Mouse (Mus musculus): Measurements from ENCODE around the gene Deaf1. TPM values are rescaled to one million over a fixed set of nuclear protein-coding genes. Genes with fewer than 3 reads are reported as not detected.

The Deaf1 gene
- polyA plus RNA-seq, 1 experiment from 2014 or later: 42.5 TPM

DNA sequence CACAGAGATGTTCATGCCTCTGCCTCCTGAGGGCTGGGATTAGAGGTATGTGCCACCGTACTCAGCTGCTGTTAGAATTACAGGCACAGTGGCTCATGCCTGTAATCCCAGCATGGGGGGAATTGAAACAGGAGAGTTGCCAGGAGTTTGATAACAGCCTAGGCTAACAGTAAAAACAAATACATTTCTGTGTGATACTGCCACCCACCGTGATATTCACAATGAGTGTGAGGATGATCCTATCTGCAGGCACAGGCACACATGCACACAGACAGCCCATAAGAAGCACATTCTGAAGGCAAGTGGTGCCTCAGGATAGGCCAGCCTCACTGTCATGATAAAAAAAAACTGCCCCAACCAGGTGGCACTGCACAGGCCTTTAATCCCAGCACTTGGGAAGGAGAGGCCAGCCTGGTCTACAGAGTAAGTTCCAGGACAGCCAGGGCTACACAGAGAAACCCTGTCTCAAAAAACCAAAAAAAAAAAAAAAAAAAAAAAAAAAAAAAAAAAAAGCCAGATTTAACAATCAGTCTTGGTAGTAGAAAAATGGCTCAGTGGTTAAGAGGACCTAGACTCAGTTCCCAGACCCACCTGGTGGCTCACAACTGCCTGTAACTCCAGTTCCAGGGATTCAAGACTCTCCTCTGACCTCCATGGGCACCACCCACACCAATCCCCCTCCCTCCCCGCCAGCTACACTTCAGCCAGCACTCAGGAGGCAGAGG lies 29.4 kb downstream of the Deaf1 start:
- H3K4me1 ChIP-seq (ENCODE audit: control insufficient read depth, insufficient read depth, low read length): peaks cover 16% of the 10 kb centered on the region
- H3K9me3 ChIP-seq (replicated peaks; ENCODE audit: control insufficient read depth, low read length): no peaks in the 10 kb centered on the region
- peaks cover 16% of the 10 kb centered on the region; the same call in 1 of the 2 replicates for H3K36me3 ChIP-seq (ENCODE audit: control insufficient read depth, insufficient read depth, low read length)
- no peak overlapping the region for H3K27ac ChIP-seq (ENCODE audit: low read depth, low read length)
- ATAC-seq (replicated peaks; ENCODE audit: insufficient number of reproducible peaks, low FRiP score, low TSS enrichment): no peak
- H3K27me3 ChIP-seq (ENCODE audit: control insufficient read depth, insufficient read depth, low read length): peaks cover 29% of the 10 kb centered on the region
- 82% methylated on average over 3 of the region's 3 CpGs for WGBS (ENCODE audit: insufficient replicate concordance)
- no peak overlapping the region for H3K4me2 ChIP-seq
- H3K9ac ChIP-seq (ENCODE audit: low read depth, low read length): no peak overlapping the region
- H3K4me3 ChIP-seq (ENCODE audit: low read depth, low read length): no peak overlapping the region

DNA sequence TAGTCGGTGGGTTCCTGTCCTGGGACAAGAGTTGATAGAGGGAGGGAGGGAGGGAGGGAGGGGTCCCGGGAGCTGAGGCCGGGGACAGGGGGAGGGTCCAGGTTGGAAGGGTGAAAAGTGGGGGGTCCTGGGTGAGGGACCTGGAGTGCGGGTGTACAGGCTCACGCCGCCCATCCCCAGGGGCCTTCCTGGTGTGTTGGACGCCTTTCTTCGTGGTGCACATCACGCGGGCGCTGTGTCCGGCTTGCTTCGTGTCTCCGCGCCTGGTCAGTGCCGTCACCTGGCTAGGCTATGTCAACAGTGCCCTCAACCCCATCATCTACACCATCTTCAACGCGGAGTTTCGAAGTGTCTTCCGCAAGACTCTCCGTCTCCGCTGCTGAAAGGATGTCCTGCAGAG lies 33.0 kb downstream of the Deaf1 start:
- peaks cover 7% of the 10 kb centered on the region; the same call in 1 of the 2 replicates for H3K36me3 ChIP-seq (ENCODE audit: control insufficient read depth, insufficient read depth, low read length)
- H3K9ac ChIP-seq (ENCODE audit: low read depth, low read length): no peak overlapping the region
- H3K4me2 ChIP-seq: peak overlapping the region; percentile 73
- WGBS (ENCODE audit: insufficient replicate concordance): 8% methylated on average over 21 of the region's 22 CpGs
- no peaks in the 10 kb centered on the region for H3K9me3 ChIP-seq (replicated peaks; ENCODE audit: control insufficient read depth, low read length)
- peaks cover 58% of the 10 kb centered on the region for H3K27me3 ChIP-seq (ENCODE audit: control insufficient read depth, insufficient read depth, low read length)
- no peak overlapping the region for H3K27ac ChIP-seq (ENCODE audit: low read depth, low read length)
- ATAC-seq (replicated peaks; ENCODE audit: insufficient number of reproducible peaks, low FRiP score, low TSS enrichment): no peak
- peaks cover 22% of the 10 kb centered on the region for H3K4me1 ChIP-seq (ENCODE audit: control insufficient read depth, insufficient read depth, low read length)
- peak overlapping the region; percentile 32 for H3K4me3 ChIP-seq (ENCODE audit: low read depth, low read length)

DNA sequence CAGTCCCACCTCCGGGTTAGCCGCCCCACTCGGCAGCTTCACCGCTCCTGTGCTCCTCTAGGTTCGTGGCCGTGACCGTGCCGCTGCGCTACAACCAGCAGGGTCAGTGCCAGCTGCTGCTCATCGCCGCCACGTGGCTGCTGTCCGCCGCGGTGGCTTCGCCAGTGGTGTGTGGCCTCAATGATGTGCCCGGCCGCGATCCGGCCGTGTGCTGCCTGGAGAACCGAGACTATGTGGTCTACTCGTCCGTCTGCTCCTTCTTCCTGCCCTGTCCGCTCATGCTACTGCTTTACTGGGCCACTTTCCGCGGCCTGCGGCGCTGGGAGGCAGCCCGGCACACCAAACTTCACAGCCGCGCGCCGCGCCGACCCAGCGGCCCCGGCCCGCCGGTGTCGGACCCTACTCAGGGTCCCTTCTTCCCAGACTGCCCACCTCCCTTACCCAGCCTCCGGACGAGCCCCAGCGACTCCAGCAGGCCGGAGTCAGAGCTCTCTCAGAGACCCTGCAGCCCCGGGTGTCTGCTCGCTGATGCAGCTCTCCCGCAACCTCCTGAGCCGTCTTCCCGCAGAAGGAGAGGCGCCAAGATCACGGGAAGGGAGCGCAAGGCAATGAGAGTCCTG lies 33.5 kb downstream of the Deaf1 start:
- WGBS (ENCODE audit: insufficient replicate concordance): 1% methylated on average over 51 of the region's 53 CpGs
- peak overlapping the region; percentile 43; the same call in 1 of the 2 replicates for H3K9ac ChIP-seq (ENCODE audit: low read depth, low read length)

DNA sequence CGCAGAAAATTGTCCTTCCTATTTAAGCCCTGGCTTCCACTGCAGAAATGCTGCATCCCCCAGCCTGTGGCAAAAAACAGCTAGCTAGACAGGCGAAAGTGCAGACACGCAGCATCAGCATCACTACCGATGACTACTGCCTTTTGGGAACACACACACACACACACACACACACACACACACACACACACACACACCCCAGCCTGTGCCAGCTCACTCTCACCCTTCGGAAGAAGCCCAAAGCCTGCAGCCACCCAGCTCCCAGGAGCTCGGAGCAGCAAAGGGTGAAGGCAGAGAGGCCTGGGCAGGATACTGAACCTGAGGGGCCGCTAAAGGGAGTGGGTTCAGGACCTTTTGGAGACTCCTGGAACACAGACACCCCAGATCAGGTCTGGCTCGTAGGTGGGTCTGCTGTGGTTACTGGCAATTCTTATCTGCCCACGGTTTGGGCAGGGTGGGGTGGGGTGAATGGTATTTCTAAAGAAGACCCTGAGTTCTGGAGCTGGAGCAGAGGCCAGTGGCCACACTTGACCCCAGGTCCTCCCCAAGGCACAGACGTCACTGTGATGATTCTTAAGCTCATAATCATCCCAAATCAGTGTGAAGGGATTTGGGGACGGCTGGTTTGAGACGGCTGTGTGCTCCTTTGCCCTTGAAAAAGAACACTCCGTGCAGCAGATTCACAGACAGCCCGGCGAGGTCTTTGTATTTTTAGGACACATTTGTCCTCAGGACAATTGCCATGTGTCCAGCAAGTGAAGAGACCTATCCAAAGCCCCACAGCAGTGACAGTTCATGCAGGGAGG lies 34.7 kb downstream of the Deaf1 start:
- no peak for ATAC-seq (replicated peaks; ENCODE audit: insufficient number of reproducible peaks, low FRiP score, low TSS enrichment)
- peak overlapping the region; percentile 54; the same call in 1 of the 2 replicates for H3K9ac ChIP-seq (ENCODE audit: low read depth, low read length)
- peaks cover 4% of the 10 kb centered on the region; the same call in 1 of the 2 replicates for H3K36me3 ChIP-seq (ENCODE audit: control insufficient read depth, insufficient read depth, low read length)
- peaks cover 58% of the 10 kb centered on the region for H3K27me3 ChIP-seq (ENCODE audit: control insufficient read depth, insufficient read depth, low read length)
- no peak overlapping the region for H3K27ac ChIP-seq (ENCODE audit: low read depth, low read length)
- no peaks in the 10 kb centered on the region for H3K9me3 ChIP-seq (replicated peaks; ENCODE audit: control insufficient read depth, low read length)
- peak overlapping the region; percentile 92 for H3K4me2 ChIP-seq
- H3K4me1 ChIP-seq (ENCODE audit: control insufficient read depth, insufficient read depth, low read length): peaks cover 22% of the 10 kb centered on the region
- H3K4me3 ChIP-seq (ENCODE audit: low read depth, low read length): peak overlapping the region; percentile 50; the same call in 1 of the 2 replicates
- 35% methylated on average over 15 of the region's 15 CpGs for WGBS (ENCODE audit: insufficient replicate concordance)

More for the DNA sequence above, 33.5 kb downstream of the Deaf1 start:
- no peaks in the 10 kb centered on the region for H3K9me3 ChIP-seq (replicated peaks; ENCODE audit: control insufficient read depth, low read length)
- peaks cover 58% of the 10 kb centered on the region for H3K27me3 ChIP-seq (ENCODE audit: control insufficient read depth, insufficient read depth, low read length)
- no peak overlapping the region for H3K27ac ChIP-seq (ENCODE audit: low read depth, low read length)
- peak overlapping the region; percentile 73 for H3K4me2 ChIP-seq
- ATAC-seq (replicated peaks; ENCODE audit: insufficient number of reproducible peaks, low FRiP score, low TSS enrichment): no peak
- peaks cover 22% of the 10 kb centered on the region for H3K4me1 ChIP-seq (ENCODE audit: control insufficient read depth, insufficient read depth, low read length)
- H3K36me3 ChIP-seq (ENCODE audit: control insufficient read depth, insufficient read depth, low read length): peaks cover 4% of the 10 kb centered on the region; the same call in 1 of the 2 replicates
- peak overlapping the region; percentile 32 for H3K4me3 ChIP-seq (ENCODE audit: low read depth, low read length)

DNA sequence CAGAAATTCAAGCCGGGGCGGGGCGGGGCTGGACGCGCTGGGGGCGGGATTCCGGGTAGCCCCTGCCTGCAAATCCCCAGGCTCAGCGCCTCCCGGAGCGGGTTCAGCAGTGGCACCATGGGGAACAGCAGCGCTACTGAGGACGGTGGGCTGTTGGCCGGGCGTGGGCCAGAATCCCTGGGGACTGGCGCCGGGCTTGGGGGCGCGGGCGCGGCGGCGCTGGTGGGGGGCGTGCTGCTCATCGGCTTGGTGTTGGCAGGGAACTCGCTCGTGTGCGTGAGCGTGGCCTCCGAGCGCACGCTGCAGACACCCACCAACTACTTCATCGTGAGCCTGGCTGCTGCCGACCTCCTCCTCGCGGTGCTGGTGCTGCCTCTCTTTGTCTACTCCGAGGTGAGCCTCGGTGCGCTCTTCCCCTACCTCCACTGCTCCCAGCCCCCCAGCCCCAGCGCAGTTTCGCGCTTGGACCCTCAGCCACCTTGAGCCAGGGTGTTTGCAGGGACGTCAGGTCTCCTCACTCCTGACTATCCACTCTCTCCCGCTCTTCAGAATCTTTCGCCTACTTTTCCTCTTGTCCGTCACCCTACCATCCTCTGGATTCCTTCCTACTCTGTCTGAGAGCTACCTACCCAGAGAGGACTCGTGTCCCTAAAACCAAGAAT lies 35.4 kb downstream of the Deaf1 start, which contains the start of gene Drd4:
Gene Drd4, plus strand, starts transcription at position 86 of the 662 bp plus-strand sequence.
- Histone ChIP-seq H3K27ac (ENCODE audit: low read depth, low read length) (no peak within 1 kb of the TSS), H3K9ac (ENCODE audit: low read depth, low read length) (peak within 1 kb of the TSS; percentile 54), H3K27me3 (ENCODE audit: control insufficient read depth, insufficient read depth, low read length) (peaks cover 58% of the 10 kb centered on the region), H3K4me2 (peak within 1 kb of the TSS; percentile 92), H3K4me3 (ENCODE audit: low read depth, low read length) (peak within 1 kb of the TSS; percentile 50), H3K36me3 (ENCODE audit: control insufficient read depth, insufficient read depth, low read length) (peaks cover 1% of the 10 kb centered on the region; the same call in 1 of the 2 replicates), H3K9me3 (replicated peaks; ENCODE audit: control insufficient read depth, low read length) (no peaks in the 10 kb centered on the region), H3K4me1 (ENCODE audit: control insufficient read depth, insufficient read depth, low read length) (peaks cover 22% of the 10 kb centered on the region)
- ATAC-seq (replicated peaks; ENCODE audit: insufficient number of reproducible peaks, low FRiP score, low TSS enrichment): 0 out of 2 replicates have a peak, but pooled peaks have one; percentile 57
- WGBS (ENCODE audit: insufficient replicate concordance): 2% methylated on average over 32 of the region's 46 CpGs

DNA sequence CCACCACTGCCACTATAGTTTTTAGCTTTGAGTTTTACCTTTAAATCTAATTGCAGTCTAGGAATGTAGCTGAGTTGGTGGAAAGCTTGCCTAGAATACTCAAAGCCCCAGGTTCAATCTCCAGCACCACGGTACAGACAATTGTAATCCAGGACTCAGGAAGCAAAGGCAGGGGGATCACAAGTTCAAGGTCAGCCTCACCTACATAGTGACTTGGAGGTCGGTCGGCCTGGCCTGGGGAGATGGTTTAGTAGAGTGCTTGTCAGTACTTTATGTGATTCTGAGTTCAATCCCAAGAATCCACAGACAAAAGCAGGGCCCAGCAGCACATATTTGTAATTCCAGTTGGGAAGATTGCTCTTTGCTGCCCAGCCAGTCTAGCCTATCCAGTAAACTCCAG lies 39.4 kb downstream of the Deaf1 start:
- Histone ChIP-seq H3K27ac (ENCODE audit: low read depth, low read length) (no peak overlapping the region), H3K4me2 (no peak overlapping the region), H3K4me1 (ENCODE audit: control insufficient read depth, insufficient read depth, low read length) (peaks cover 6% of the 10 kb centered on the region; the same call in 1 of the 2 replicates), H3K36me3 (ENCODE audit: control insufficient read depth, insufficient read depth, low read length) (no peaks in the 10 kb centered on the region), H3K9me3 (replicated peaks; ENCODE audit: control insufficient read depth, low read length) (no peaks in the 10 kb centered on the region), H3K9ac (ENCODE audit: low read depth, low read length) (no peak overlapping the region), H3K27me3 (ENCODE audit: control insufficient read depth, insufficient read depth, low read length) (peaks cover 28% of the 10 kb centered on the region), H3K4me3 (ENCODE audit: low read depth, low read length) (no peak overlapping the region)
- no peak for ATAC-seq (replicated peaks; ENCODE audit: insufficient number of reproducible peaks, low FRiP score, low TSS enrichment)
- WGBS (ENCODE audit: insufficient replicate concordance): 72% methylated on average over 3 of the region's 3 CpGs

DNA sequence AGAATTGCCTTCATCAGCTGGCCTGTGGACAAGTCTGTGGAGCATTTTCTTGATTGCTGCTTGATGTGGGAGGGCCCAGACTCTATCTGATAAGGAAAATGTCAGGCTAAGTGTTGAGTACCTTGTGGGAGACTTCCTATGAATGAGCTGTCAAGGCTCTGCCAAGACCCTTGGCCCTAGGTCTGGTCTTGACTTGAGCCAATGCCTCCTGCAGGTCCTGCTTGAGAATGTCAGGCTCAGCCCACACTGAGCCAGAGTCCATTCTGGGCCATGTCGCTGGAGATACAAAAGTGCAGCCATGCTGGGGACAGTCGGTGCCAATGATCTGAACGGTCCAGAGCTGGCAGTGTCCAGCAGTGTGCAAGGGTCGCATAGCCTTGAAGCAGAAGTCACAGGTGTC lies 44.7 kb downstream of the Deaf1 start:
- H3K4me2 ChIP-seq: no peak overlapping the region
- H3K9ac ChIP-seq (ENCODE audit: low read depth, low read length): no peak overlapping the region
- peaks cover 14% of the 10 kb centered on the region for H3K27me3 ChIP-seq (ENCODE audit: control insufficient read depth, insufficient read depth, low read length)
- no peak for ATAC-seq (replicated peaks; ENCODE audit: insufficient number of reproducible peaks, low FRiP score, low TSS enrichment)
- WGBS (ENCODE audit: insufficient replicate concordance): 70% methylated on average over 4 of the region's 4 CpGs
- no peaks in the 10 kb centered on the region for H3K9me3 ChIP-seq (replicated peaks; ENCODE audit: control insufficient read depth, low read length)
- H3K27ac ChIP-seq (ENCODE audit: low read depth, low read length): no peak overlapping the region
- no peak overlapping the region for H3K4me3 ChIP-seq (ENCODE audit: low read depth, low read length)
- peaks cover 3% of the 10 kb centered on the region; the same call in 1 of the 2 replicates for H3K4me1 ChIP-seq (ENCODE audit: control insufficient read depth, insufficient read depth, low read length)
- H3K36me3 ChIP-seq (ENCODE audit: control insufficient read depth, insufficient read depth, low read length): no peaks in the 10 kb centered on the region

DNA sequence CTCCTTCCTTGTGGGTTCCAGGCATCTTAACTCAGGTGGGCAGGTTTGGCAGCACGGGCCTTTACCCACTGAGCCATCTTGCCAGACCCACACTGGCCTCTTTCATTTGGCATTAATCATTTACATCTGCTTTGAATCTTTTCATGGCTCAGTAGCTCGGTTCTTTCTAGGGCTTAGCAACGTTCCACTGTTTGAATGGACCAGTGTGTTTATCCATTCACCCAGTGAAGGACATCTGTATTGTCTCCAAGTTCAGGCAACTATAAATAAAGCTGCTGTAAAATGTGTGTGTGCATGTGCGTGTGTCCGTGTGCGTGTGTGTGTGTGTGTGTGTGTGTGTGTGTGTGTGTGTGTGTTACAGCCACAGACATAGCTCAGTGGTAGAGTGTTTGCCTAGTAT lies 46.0 kb downstream of the Deaf1 start:
- Histone ChIP-seq H3K9ac (ENCODE audit: low read depth, low read length) (no peak overlapping the region), H3K36me3 (ENCODE audit: control insufficient read depth, insufficient read depth, low read length) (no peaks in the 10 kb centered on the region), H3K4me2 (no peak overlapping the region), H3K9me3 (replicated peaks; ENCODE audit: control insufficient read depth, low read length) (no peaks in the 10 kb centered on the region), H3K27me3 (ENCODE audit: control insufficient read depth, insufficient read depth, low read length) (peaks cover 18% of the 10 kb centered on the region), H3K4me3 (ENCODE audit: low read depth, low read length) (no peak overlapping the region), H3K27ac (ENCODE audit: low read depth, low read length) (no peak overlapping the region), H3K4me1 (ENCODE audit: control insufficient read depth, insufficient read depth, low read length) (peaks cover 3% of the 10 kb centered on the region; the same call in 1 of the 2 replicates)
- no peak for ATAC-seq (replicated peaks; ENCODE audit: insufficient number of reproducible peaks, low FRiP score, low TSS enrichment)
- WGBS (ENCODE audit: insufficient replicate concordance): 82% methylated on average over 6 of the region's 6 CpGs
